Mouse (Mus musculus) small intestine, adult 2 months (tissue): ENCODE results near the gene Ildr1.

Experiments
- CTCF ChIP-seq: fragments of 200-500 bp; IDR thresholded peaks from 2 replicates; pipeline ENCODE4 v1.5.1; 2012; ENCODE audit warnings: low read depth, mild to moderate bottlenecking, control low read depth, inconsistent platforms, low read length, moderate library complexity, mixed read lengths; ENCODE audit not compliant: insufficient replicate concordance, insufficient read length; ENCODE audit errors: extremely low read depth
- POLR2A ChIP-seq: fragments of 200-500 bp; IDR thresholded peaks from 2 replicates; pipeline ENCODE4 v1.6.1; 2012; ENCODE audit warnings: low read depth, mild to moderate bottlenecking, control low read depth, inconsistent platforms, low read length, moderate library complexity

GRCm38 (mm10) chr16:36675902-36676301 lies 17.9 kb upstream of the Ildr1 start:
- TF ChIP-seq CTCF = no peak
- TF ChIP-seq POLR2A = no peak
